Mouse (Mus musculus) layer of hippocampus, postnatal 36 days (tissue): ENCODE results near the gene Colgalt2. TPM values are rescaled to one million over a fixed set of nuclear protein-coding genes. Genes with fewer than 3 reads are reported as not detected.
"Not testable (repeated sequence)": the region's sequence is repeated elsewhere in the genome, so short reads cannot be mapped to it uniquely, and the experiment has no call there.

ENCODE experiments used
- DNase-seq, 2 experiments: peaks; one replicate each; pipeline ENCODE4 v3.0.0; 2022
- total RNA-seq, 2 experiments: library from RNA; stranded (reverse); gene quantifications; 2 replicates each; pipeline ENCODE4 v1.2.3; 2021

Gene Colgalt2
- 1 to 10 TPM; 5.6 to 5.9 TPM for total RNA-seq

DNA sequence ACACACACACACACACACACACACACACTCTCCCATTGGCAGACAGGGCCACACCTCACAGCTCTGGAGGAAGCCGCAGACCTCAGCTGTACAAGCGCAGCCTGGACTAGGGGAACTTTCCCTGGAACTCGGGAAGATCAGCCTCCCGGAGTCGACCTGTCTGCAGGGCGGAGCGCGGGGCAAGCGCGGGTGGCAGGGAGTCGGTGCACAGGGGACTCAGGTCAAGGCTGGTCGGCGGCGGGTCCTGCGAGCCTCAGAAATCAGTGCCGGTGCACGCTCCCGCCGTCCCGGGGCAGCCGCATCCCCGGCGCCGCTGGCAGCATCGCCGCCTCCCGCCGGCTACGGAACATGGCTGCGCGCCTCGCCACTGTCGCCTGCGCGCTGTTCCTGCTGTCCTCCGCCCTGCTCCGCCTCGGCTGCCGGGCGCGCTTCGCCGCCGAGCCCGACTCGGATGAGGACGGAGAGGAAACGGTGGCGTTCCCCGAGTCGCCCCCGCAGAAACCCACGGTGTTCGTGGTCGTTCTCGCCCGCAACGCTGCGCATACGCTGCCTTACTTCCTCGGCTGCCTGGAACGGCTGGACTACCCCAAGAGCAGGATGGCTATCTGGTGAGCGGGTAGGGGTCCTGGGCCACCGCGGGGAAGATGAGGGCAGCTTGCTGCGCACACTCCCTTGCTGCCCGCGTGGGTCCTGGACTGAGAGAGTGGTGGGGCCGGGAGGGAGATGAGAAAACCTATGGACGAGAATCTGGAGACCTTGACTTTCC lies at the start of gene Colgalt2:
TSS of gene Colgalt2 (plus strand) at position 41 of the 766 bp plus-strand sequence.
- DNase-seq, result peak; percentile 61 to 65

DNA sequence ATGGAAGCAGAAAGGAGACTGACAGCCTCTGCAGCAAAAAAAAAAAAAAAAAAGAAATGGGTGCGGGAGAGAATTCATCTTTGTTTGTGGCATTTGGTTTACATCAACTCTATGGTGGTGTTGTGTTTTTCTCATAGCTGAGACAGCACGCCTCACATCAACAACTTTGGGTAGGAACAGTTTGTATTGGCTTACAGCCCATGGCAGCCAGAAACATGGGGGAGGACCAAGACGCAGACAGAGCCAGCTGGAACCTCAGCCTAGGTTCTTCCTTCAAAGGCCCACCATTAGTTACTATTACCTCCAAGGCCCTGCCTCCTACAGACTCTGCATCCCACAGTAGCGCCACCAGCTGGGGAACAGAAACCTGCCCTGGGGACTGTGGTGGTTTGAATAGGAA lies 42.9 kb upstream of the Colgalt2 start:
- DNase-seq, result no peak

- no peak for DNase-seq
These were observed 31.1 kb upstream of the Colgalt2 start for GRCm38 (mm10) chr1:152368311-152369088.

DNA sequence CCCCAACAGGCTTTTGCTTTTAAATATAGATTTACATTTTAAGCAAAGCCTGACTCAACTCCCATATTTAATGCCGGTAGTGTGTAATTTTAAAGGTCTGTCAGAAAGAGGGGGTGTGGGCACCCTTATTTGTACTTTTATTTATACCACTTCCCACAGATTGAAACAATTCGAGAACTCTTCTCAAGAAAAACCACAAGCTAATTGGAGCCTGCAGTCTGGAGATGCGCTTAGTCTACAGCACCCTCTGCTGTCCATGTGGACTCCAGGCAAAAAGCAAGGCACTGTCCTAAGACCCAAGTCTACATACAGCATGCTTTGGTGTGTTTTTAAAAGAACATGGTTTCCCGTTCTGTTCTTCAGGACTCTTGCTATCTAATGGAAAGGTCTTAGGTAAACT lies 30.5 kb upstream of the Colgalt2 start:
- DNase-seq, result peak; percentile 45 to 55

DNA sequence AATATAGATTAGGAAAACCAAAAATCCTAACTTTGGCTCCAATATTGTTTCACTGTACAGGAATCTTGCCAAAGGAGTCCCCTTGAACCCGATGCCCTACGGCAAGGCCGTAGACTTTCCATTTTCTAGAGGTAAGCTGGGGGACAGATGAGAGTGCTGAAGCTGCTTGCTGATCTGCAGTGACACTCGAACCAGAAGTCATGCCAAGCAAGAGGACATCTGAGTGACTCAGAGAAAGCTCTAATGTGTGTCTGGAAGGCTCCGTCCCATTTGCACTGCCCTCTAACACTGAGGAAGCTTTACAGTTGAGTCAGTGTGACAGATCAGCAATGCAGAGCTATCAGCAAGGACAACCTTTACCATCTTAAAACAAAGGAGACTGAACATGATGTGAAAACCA lies 21.3 kb upstream of the Colgalt2 start:
- DNase-seq, result no peak

GRCm38 (mm10) chr1:152384589-152384988 lies 15.0 kb upstream of the Colgalt2 start:
- no peak for DNase-seq

GRCm38 (mm10) chr1:152385693-152386092 lies 13.9 kb upstream of the Colgalt2 start:
- DNase-seq, result not testable (repeated sequence)

GRCm38 (mm10) chr1:152386188-152386835 lies 13.3 kb upstream of the Colgalt2 start, which contains the start of gene Tsen15:
TSS of gene Tsen15 (minus strand) at chr1:152386688.
- DNase-seq, result peak; percentile 85 to 86

- DNase-seq, result no peak
These were observed 10.4 kb upstream of the Colgalt2 start for GRCm38 (mm10) chr1:152389271-152389670.

GRCm38 (mm10) chr1:152394137-152394536 lies 5.5 kb upstream of the Colgalt2 start:
- no peak for DNase-seq

DNA sequence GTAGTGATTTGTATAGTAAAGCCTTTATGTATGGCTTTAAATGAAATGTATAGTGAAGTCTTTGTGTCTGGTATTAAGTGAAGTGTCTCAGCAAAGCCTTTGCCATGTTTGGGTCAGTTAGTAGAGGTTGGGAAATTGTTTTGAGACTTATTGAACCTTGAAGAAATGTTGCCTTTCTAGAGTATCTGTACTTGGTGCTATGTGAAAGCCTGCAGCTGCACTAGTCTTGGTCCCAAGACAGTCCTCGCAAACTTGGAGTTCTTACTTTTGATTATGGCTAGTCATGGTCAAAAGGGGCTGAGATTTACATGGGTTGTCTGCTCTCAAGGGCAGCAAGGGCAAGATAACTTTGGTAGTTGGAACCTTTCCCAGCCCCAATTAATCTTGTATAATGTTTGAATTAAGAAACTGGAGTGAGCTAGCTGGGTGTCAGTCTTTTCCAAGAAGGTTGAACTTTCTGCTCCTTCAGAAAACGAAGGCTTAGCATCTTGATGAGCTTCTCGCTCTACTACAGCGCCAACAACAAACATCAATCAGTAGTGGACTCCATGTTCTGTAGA lies 4.6 kb upstream of the Colgalt2 start:
- DNase-seq, result no peak

DNA sequence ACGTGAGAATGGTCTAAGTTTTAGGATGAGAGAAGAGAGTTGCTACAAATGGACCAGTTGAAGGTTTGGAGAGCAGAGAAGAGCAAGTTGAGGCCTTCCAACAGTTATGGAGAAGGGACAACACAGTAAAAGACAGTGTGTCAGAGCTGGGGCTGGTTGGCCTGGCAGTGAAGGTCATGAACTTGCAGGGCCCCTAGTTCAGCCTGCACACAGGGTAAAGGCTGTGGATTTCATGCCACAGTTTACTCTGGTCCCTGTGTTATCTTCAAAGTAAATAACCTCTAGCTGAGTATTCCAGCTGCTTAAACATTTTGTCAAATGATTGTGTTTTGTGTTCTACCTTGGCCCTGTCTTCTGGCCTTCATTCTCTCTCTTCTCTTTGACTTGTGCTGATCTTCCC lies 922 bp upstream of the Colgalt2 start:
- DNase-seq, result no peak

DNA sequence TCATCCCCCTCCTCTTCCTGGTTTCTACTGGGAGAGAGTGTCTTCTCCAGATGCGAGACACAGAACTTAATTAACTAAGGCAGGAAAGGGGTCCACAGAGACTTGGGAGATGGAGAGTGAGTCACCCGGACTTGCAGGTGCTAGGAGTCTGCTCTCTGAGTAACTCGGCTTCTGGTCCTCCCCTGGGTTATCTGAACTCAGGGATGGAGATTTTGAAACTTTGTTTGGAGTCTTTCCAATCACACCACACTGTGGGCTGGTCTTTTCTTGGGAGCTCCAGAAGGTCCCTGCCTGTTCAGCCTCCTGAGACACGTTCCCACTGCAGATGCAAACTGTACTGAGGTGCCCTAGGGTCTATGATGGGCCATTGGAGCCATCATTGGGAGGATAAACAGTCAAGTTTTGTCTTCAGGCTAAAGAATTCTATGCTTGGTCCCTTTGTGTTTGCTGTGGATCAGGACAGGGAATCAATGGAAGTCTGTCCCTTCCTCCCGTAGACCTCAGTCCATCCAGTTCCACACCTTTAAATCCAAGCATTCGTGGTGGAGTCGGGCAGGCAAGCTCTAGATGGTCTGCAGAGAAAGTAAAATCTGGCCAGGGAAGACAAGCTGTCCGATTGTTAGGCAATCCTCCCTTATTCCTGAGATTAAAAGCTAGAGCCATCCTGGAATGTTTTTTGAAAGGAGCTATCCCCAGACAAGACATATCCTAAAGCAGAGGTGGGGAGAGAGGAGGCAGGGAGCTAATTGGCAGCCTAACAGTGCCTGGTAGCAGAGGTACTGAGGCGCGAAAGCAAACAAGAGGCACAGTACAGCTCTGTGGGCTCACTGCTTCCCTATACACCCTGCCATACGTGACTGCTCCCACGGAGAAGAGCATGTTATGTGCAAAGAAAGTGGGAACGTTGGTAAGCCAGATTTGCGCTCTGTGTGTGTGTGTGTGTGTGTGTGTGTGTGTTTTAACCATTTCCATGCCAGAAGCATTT lies 1.2 kb downstream of the Colgalt2 start:
- DNase-seq, result no peak

DNA sequence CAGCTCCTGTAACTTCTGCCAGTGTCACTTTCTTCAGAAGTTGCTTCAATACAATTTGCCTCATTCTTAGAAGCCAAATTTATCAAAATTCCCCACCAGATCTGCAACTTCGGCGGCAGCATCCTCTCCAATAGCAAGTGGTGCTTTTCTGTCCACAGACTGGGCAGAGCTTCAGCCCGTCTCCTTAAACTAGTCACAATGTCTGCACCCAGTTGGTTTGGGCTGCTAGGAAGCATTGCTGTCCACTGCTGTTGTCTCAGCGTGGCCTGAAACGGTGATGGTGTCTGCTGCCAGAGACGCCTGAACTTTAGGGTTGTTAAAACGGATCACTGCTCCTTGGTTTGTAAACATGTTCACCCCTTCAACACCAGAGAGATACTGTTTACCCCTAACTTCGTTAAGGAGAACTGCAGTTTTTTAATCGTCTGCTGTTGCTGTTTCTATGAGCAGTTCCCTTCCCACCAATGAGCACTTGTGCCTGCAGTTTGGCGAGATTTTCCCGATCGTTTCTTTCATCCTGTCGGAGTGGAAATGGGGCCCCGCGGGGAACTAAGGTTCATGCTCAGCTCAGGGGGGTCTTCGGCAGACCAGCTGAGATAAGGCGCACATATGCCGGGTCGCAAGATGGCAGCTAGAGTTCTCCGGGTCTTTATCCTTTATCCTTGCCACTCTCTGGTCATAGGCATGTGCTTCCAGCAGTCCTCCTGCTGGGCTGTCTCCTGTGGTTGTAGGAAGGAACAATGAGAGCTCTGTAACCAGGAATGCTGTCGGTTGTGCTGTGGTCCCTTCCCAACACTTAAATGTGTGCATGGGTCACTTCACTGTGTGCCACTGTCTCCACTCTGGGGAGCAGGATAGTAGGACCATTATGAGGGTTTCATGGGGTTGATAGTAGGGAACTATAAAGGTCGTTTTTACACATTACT lies 7.7 kb downstream of the Colgalt2 start:
- DNase-seq, result no peak

- DNase-seq, result no peak
These were observed 9.7 kb downstream of the Colgalt2 start for GRCm38 (mm10) chr1:152409356-152409755.

DNA sequence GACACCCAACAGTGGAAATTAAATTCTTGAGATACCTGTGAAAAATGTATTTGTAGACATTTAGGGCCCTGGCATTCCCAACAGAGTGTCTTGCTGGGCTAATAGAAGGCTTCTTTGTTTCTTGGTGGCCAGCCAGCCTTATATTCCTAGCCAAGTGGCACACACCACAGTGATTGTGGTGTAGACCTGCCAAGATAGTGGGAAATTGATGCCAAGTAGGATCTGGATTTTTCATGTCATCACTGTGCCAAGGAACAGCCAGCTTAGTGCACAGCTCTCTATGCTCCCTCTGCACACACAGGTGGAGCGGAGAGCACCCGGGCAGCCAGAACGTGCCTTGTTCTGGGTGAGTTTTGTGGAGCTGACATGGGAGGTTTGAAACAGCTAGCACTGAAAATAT lies 11.0 kb downstream of the Colgalt2 start:
- peak in 1 of 2 experiments; percentile 41 for DNase-seq

DNA sequence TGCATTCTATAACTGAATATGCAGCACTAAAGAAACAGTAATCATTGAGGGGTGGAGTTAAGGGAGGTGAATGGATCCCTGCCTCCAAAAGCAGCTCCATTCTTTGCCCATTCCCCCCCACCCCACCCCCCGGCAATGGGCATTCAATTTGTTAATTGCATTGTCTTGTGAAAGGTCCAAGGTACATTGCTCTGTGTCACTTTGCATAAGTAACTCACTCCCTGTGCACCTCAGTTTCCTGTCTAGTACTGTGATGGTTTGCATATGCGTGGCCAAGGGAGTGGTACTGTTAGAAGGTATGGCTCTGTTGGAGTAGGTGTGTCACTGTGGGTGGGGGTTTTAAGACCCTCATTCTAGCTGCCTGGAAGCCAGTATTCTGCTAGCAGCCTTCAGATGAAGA lies 13.5 kb downstream of the Colgalt2 start:
- no peak for DNase-seq

DNA sequence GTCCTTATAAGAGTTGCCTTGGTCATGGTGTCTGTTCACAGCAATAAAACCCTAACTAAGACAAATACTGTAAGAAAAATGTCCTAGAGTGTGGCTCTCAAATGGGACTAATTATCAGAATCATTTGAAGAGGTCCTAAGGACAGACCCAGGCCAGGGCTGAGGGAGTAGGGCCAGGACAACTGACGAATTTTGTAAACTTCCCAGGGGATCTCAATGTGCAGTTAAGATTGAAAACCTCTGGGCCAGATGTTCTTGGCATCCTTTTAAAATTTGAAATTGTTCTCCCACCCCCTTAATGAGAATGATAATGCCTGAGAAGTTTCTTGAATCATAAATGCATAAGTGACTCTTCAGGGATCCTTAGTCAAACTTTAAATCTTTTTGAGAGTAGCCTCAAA lies 14.3 kb downstream of the Colgalt2 start:
- DNase-seq, result no peak

- peak in 1 of 2 experiments; percentile 27 for DNase-seq
These were observed 14.8 kb downstream of the Colgalt2 start for GRCm38 (mm10) chr1:152414451-152414850.

- DNase-seq, result no peak
These were observed 16.8 kb downstream of the Colgalt2 start for GRCm38 (mm10) chr1:152416306-152416904.
